Mouse (Mus musculus) midbrain, embryonic 14.5 days (tissue): ENCODE data around the gene Hist1h2ak. TPM values are rescaled to one million over a fixed set of nuclear protein-coding genes. Genes with fewer than 3 reads are reported as not detected.
A peak's percentile ranks its signal among the peaks of the same experiment; 100 is the strongest.
"Not testable (repeated sequence)": the region's sequence is repeated elsewhere in the genome, so short reads cannot be mapped to it uniquely, and the experiment has no call there.

Source experiments
- ATAC-seq: fragments of 200-750 bp; cut with Nextera tagmentation; 2 replicates; pipeline ENCODE4 v1.8.0; 2017; ENCODE audit warnings: moderate number of reproducible peaks, moderate library complexity; ENCODE audit not compliant: low FRiP score, low TSS enrichment
- DNase-seq: peaks from one replicate; pipeline ENCODE4 v3.0.0-alpha.2; 2015
- H3K27ac ChIP-seq: fragments of 300-500 bp; sonication (generic); replicated peaks from 2 replicates; pipeline ENCODE4 v1.5.1; 2014; ENCODE audit warnings: mild to moderate bottlenecking, low read depth, low read length, moderate library complexity
- H3K27me3 ChIP-seq: fragments of 300-500 bp; sonication (generic); 2 replicates; pipeline ENCODE4 v1.6.1; 2014; ENCODE audit warnings: low read length, control low read depth, mixed read lengths; ENCODE audit not compliant: control insufficient read depth, insufficient read depth
- H3K36me3 ChIP-seq: fragments of 300-500 bp; sonication (generic); 2 replicates; pipeline ENCODE4 v1.6.1; 2014; ENCODE audit warnings: low read length, control low read depth; ENCODE audit not compliant: control insufficient read depth, insufficient read depth
- H3K4me1 ChIP-seq: fragments of 300-500 bp; sonication (generic); 2 replicates; pipeline ENCODE4 v1.6.1; 2014; ENCODE audit warnings: mild to moderate bottlenecking, antibody characterized with exemption, low read length, control low read depth; ENCODE audit not compliant: control insufficient read depth, insufficient read depth
- H3K4me2 ChIP-seq: fragments of 300-500 bp; sonication (generic); 2 replicates; pipeline ENCODE4 v1.6.1; 2014; ENCODE audit warnings: mild to moderate bottlenecking, low read length, moderate library complexity
- H3K4me3 ChIP-seq: fragments of 300-500 bp; sonication (generic); replicated peaks from 2 replicates; pipeline ENCODE4 v1.5.1; 2014; ENCODE audit warnings: low read depth, low read length
- H3K9ac ChIP-seq: fragments of 300-500 bp; sonication (generic); replicated peaks from 2 replicates; pipeline ENCODE4 v1.6.1; 2014; ENCODE audit warnings: mild to moderate bottlenecking, low read length, moderate library complexity
- H3K9me3 ChIP-seq: fragments of 300-500 bp; sonication (generic); 2 replicates; pipeline ENCODE4 v1.6.1; 2016; ENCODE audit warnings: low read length, control low read depth, mixed read lengths; ENCODE audit not compliant: control insufficient read depth
- WGBS: fragments of 180-500 bp; shearing (Covaris S2); extraction: QIAGEN DNeasy Blood & Tissue Kit; methylation state at CpG from one replicate; pipeline ENCODE4 v1.1.7; 2014; 5-methylcytosine and 5-hydroxymethylcytosine counted together
- polyA plus RNA-seq: library from polyadenylated mRNA; unstranded; fragments of >200 nt; fragmentation: Nextera tagmentation; extraction: Ambion mirVana; gene quantifications from 2 replicates; pipeline ENCODE4 v1.2.1, GENCODE M21; 2014

The Hist1h2ak gene
- polyA plus RNA-seq, 1 experiment from 2014 or later = 2.4 TPM

- peak overlapping the region; percentile 77 for H3K27ac ChIP-seq
- no peaks in the 10 kb centered on the region for H3K9me3 ChIP-seq
- no peak overlapping the region; the same call in 1 of the 2 replicates for H3K9ac ChIP-seq
- no peaks in the 10 kb centered on the region for H3K27me3 ChIP-seq
- 2% methylated on average over 8 of the region's 8 CpGs for WGBS
- DNase-seq (peak; percentile 33), ATAC-seq (no peak)
- no peaks in the 10 kb centered on the region for H3K36me3 ChIP-seq
- H3K4me2 ChIP-seq = peak overlapping the region; percentile 60
- H3K4me1 ChIP-seq = peaks cover 19% of the 10 kb centered on the region
- peak overlapping the region; percentile 33 for H3K4me3 ChIP-seq
These were observed 32.7 kb upstream of the Hist1h2ak start for GRCm38 (mm10) chr13:21786189-21786898.

GRCm38 (mm10) chr13:21784311-21784710, 30.7 kb upstream of the Hist1h2ak start:
- H3K4me3 ChIP-seq = no peak overlapping the region
- peaks cover 28% of the 10 kb centered on the region for H3K4me1 ChIP-seq
- H3K27me3 ChIP-seq = no peaks in the 10 kb centered on the region
- ATAC-seq (no peak), DNase-seq (no peak)
- peak overlapping the region; percentile 75 for H3K4me2 ChIP-seq
- H3K27ac ChIP-seq = peak overlapping the region; percentile 49
- WGBS = 15% methylated on average over 6 of the region's 6 CpGs
- no peaks in the 10 kb centered on the region for H3K9me3 ChIP-seq
- no peak overlapping the region for H3K9ac ChIP-seq
- no peaks in the 10 kb centered on the region for H3K36me3 ChIP-seq

GRCm38 (mm10) chr13:21783734-21784161, 30.1 kb upstream of the Hist1h2ak start:
- DNase-seq = peak; percentile 81
- H3K27ac ChIP-seq = peak overlapping the region; percentile 49
- H3K9me3 ChIP-seq = no peaks in the 10 kb centered on the region
- peak overlapping the region; percentile 75 for H3K4me2 ChIP-seq
- H3K9ac ChIP-seq = no peak overlapping the region
- H3K4me3 ChIP-seq = peak overlapping the region; percentile 34
- WGBS = 1% methylated on average over 9 of the region's 9 CpGs
- no peaks in the 10 kb centered on the region for H3K27me3 ChIP-seq
- H3K4me1 ChIP-seq = peaks cover 28% of the 10 kb centered on the region
- H3K36me3 ChIP-seq = no peaks in the 10 kb centered on the region
- ATAC-seq = no peak

- peak within 1 kb of the TSS; percentile 46; the same call in 1 of the 2 replicates for H3K9ac ChIP-seq
- DNase-seq (peak; percentile 92), ATAC-seq (peak; percentile 72)
- peak within 1 kb of the TSS; percentile 71 for H3K27ac ChIP-seq
- H3K4me2 ChIP-seq = peak within 1 kb of the TSS; percentile 75
- H3K4me1 ChIP-seq = peaks cover 28% of the 10 kb centered on the region
- WGBS = 0% methylated on average over 13 of the region's 20 CpGs
- no peaks in the 10 kb centered on the region for H3K9me3 ChIP-seq
- H3K36me3 ChIP-seq = no peaks in the 10 kb centered on the region
- H3K27me3 ChIP-seq = no peaks in the 10 kb centered on the region
- peak within 1 kb of the TSS; percentile 34 for H3K4me3 ChIP-seq
These were observed 29.6 kb upstream of the Hist1h2ak start, which contains the start of gene Hist1h3i for GRCm38 (mm10) chr13:21783255-21783617. TSS of gene Hist1h3i (minus strand) at chr13:21783370.

- Histone ChIP-seq H3K9ac (peak overlapping the region; percentile 46; the same call in 1 of the 2 replicates), H3K4me2 (peak overlapping the region; percentile 75), H3K27ac (peak overlapping the region; percentile 71), H3K4me1 (peaks cover 25% of the 10 kb centered on the region), H3K4me3 (peak overlapping the region; percentile 34)
- ATAC-seq, H3K36me3 ChIP-seq, H3K27me3 ChIP-seq, H3K9me3 ChIP-seq: not testable (repeated sequence)
- peak; percentile 32 for DNase-seq
- under 1% methylated on average over 15 of the region's 35 CpGs for WGBS
These were observed 29.0 kb upstream of the Hist1h2ak start for GRCm38 (mm10) chr13:21782361-21783254.

GRCm38 (mm10) chr13:21781639-21782038, 28.0 kb upstream of the Hist1h2ak start:
- WGBS = 93% methylated on average over 1 of the region's 1 CpGs
- Histone ChIP-seq H3K9me3 (no peaks in the 10 kb centered on the region), H3K36me3 (no peaks in the 10 kb centered on the region), H3K4me3 (no peak overlapping the region), H3K4me1 (peaks cover 25% of the 10 kb centered on the region), H3K9ac (no peak overlapping the region), H3K27me3 (no peaks in the 10 kb centered on the region), H3K4me2 (no peak overlapping the region), H3K27ac (no peak overlapping the region)
- ATAC-seq (no peak), DNase-seq (no peak)

- Histone ChIP-seq H3K9ac (no peak overlapping the region; the same call in 1 of the 2 replicates), H3K4me2 (peak overlapping the region; percentile 82)
- ATAC-seq = no peak
These were observed 27.5 kb upstream of the Hist1h2ak start for GRCm38 (mm10) chr13:21781021-21781555.

More at GRCm38 (mm10) chr13:21781021-21781555, 27.5 kb upstream of the Hist1h2ak start:
- peaks cover 22% of the 10 kb centered on the region for H3K4me1 ChIP-seq
- WGBS = 42% methylated on average over 6 of the region's 6 CpGs
- no peak for DNase-seq
- no peaks in the 10 kb centered on the region for H3K27me3 ChIP-seq
- H3K4me3 ChIP-seq = no peak overlapping the region; the same call in 1 of the 2 replicates
- no peak overlapping the region for H3K27ac ChIP-seq
- H3K9me3 ChIP-seq = no peaks in the 10 kb centered on the region
- H3K36me3 ChIP-seq = no peaks in the 10 kb centered on the region
